ENCODE assay signal across 15 mouse cellular contexts in genomic region chr19:18590942-18591354, GRCm38 (mm10). TPM values are rescaled to one million over a fixed set of nuclear protein-coding genes. Genes with fewer than 3 reads are reported as not detected.
DNase-seq lines count a peak whose midpoint lies in the region; ATAC-seq lines count a peak whose summit lies in the region.
"Had no signal": no experiment of that assay in that cellular context is flagged by ENCODE, and none has a peak within 500 bp of the region (broad histone marks: within the 10 kb centered on the region; RNA-seq: fewer than 3 reads in every experiment).

No protein-coding gene starts in this region.

- no peak overlapping the region for H3K4me3 ChIP-seq in heart, embryonic 10.5 days
- H3K4me3 ChIP-seq in midbrain, embryonic 15.5 days, result no peak overlapping the region
- no peak overlapping the region for H3K4me3 ChIP-seq in midbrain, embryonic 13.5 days (replicated peaks)
- peak overlapping the region; percentile 64 for H3K4me3 ChIP-seq in megakaryocyte, embryonic 14.5 days (replicated peaks)

- WGBS in heart, embryonic 10.5 days, result 61% methylated on average over 5 of the region's 5 CpGs
- WGBS in midbrain, embryonic 15.5 days, result 37% methylated on average over 5 of the region's 5 CpGs
- 42% methylated on average over 5 of the region's 5 CpGs for WGBS in midbrain, embryonic 13.5 days

- H3K4me2 ChIP-seq in midbrain, embryonic 15.5 days, result no peak overlapping the region
- no peak overlapping the region for H3K4me2 ChIP-seq in midbrain, embryonic 13.5 days (replicated peaks)

- H3K4me1 ChIP-seq in heart, embryonic 10.5 days, result peaks cover 4% of the 10 kb centered on the region
- H3K4me1 ChIP-seq in midbrain, embryonic 15.5 days, result 0 out of 2 replicates have a peak, but pooled peaks cover 13% of the 10 kb centered on the region
- H3K4me1 ChIP-seq in midbrain, embryonic 13.5 days (replicated peaks), result peaks cover 22% of the 10 kb centered on the region
- H3K4me1 ChIP-seq in megakaryocyte, embryonic 14.5 days, result peaks cover 44% of the 10 kb centered on the region

- peak; percentile 8; the same call in 1 of the 2 replicates for ATAC-seq in midbrain, embryonic 15.5 days (replicated peaks)
- ATAC-seq in midbrain, embryonic 13.5 days, result no peak
- ATAC-seq: forebrain, embryonic 14.5 days; liver, postnatal 0 days; Patski had no signal

- peak; percentile 92 for DNase-seq in heart, adult 11 months
- no peak for DNase-seq in heart, embryonic 10.5 days (ENCODE audit: low spot score)
- peak; percentile 16 for DNase-seq in c-Kit-positive CD71-negative TER-119-negative erythroid progenitor cells, embryonic 14.5 days (ENCODE audit: low read depth)
- DNase-seq in B cell, adult 2 months, result no peak
- DNase-seq in cerebellum, adult 9-11 months, result no peak
- DNase-seq: adrenal gland, postnatal 25 days; cerebellum, adult 8-10 months; heart, postnatal 4 days; liver, postnatal 0 days; right cerebral cortex, postnatal 4 days had no signal

- no peak overlapping the region for H3K27ac ChIP-seq in heart, embryonic 10.5 days
- no peak overlapping the region for H3K27ac ChIP-seq in midbrain, embryonic 15.5 days
- no peak overlapping the region for H3K27ac ChIP-seq in midbrain, embryonic 13.5 days

- H3K9me3 ChIP-seq in heart, embryonic 10.5 days, result no peaks in the 10 kb centered on the region
- no peaks in the 10 kb centered on the region for H3K9me3 ChIP-seq in midbrain, embryonic 15.5 days
- H3K9me3 ChIP-seq in midbrain, embryonic 13.5 days, result no peaks in the 10 kb centered on the region
- H3K9me3 ChIP-seq in megakaryocyte, embryonic 14.5 days, result no peaks in the 10 kb centered on the region

- no peak overlapping the region for H3K9ac ChIP-seq in midbrain, embryonic 15.5 days
- H3K9ac ChIP-seq in midbrain, embryonic 13.5 days (replicated peaks), result no peak overlapping the region
- H3K9ac ChIP-seq: liver, postnatal 0 days had no signal

- H3K27me3 ChIP-seq in heart, embryonic 10.5 days (ENCODE audit: insufficient read depth, poor library complexity, severe bottlenecking), result no peaks in the 10 kb centered on the region
- H3K27me3 ChIP-seq in midbrain, embryonic 15.5 days (replicated peaks), result no peaks in the 10 kb centered on the region
- no peaks in the 10 kb centered on the region for H3K27me3 ChIP-seq in midbrain, embryonic 13.5 days
- no peaks in the 10 kb centered on the region for H3K27me3 ChIP-seq in megakaryocyte, embryonic 14.5 days (replicated peaks)
- H3K27me3 ChIP-seq: Patski had no signal

- peaks cover 4% of the 10 kb centered on the region; the same call in 1 of the 2 replicates for H3K36me3 ChIP-seq in heart, embryonic 10.5 days
- H3K36me3 ChIP-seq in midbrain, embryonic 15.5 days (replicated peaks), result no peaks in the 10 kb centered on the region
- no peaks in the 10 kb centered on the region for H3K36me3 ChIP-seq in midbrain, embryonic 13.5 days
- peaks cover 91% of the 10 kb centered on the region for H3K36me3 ChIP-seq in megakaryocyte, embryonic 14.5 days (replicated peaks; ENCODE audit: low read length)

RNA-seq across cellular contexts. Expression of gene Ostf1, which starts 40.7 kb away (rescaled TPM):
- 58.0 and 62.4 TPM in 2 replicates for polyA plus RNA-seq in heart, embryonic 10.5 days (2016; fragmentation: Nextera tagmentation; extraction: Ambion mirVana)
- 37.2 and 42.4 TPM in 2 replicates for polyA plus RNA-seq in midbrain, embryonic 15.5 days (2015; fragmentation: Nextera tagmentation; extraction: Ambion mirVana)
- 34.6 and 34.7 TPM in 2 replicates for polyA plus RNA-seq in midbrain, embryonic 13.5 days (2015; fragmentation: Nextera tagmentation; extraction: Ambion mirVana)
- 422 and 727 TPM in 2 replicates for polyA plus RNA-seq in megakaryocyte, embryonic 14.5 days (2012; ENCODE audit: insufficient read depth, low replicate concordance)

RNA-seq across cellular contexts. Expression of gene Nmrk1, which starts 40.8 kb away (rescaled TPM):
- 6.0 and 6.7 TPM in 2 replicates for polyA plus RNA-seq in heart, embryonic 10.5 days (2016; fragmentation: Nextera tagmentation; extraction: Ambion mirVana)
- 6.6 and 7.2 TPM in 2 replicates for polyA plus RNA-seq in midbrain, embryonic 15.5 days (2015; fragmentation: Nextera tagmentation; extraction: Ambion mirVana)
- 5.0 and 5.6 TPM in 2 replicates for polyA plus RNA-seq in midbrain, embryonic 13.5 days (2015; fragmentation: Nextera tagmentation; extraction: Ambion mirVana)
- 0.96 and 1.5 TPM in 2 replicates for polyA plus RNA-seq in megakaryocyte, embryonic 14.5 days (2012; ENCODE audit: insufficient read depth, low replicate concordance)

Comparison
In these comparisons a context has a peak if more than half of its experiments do, and no peak if none do; other contexts are left out.
1. DNase-seq: peak in heart, adult 11 months (single experiment) and c-Kit-positive CD71-negative TER-119-negative erythroid progenitor cells, embryonic 14.5 days (single experiment); none in heart, embryonic 10.5 days (single experiment), B cell, adult 2 months (0 of 2) and cerebellum, adult 9-11 months (single experiment).